Mouse (Mus musculus): ENCODE results near the gene 2900026A02Rik. TPM values are rescaled to one million over a fixed set of nuclear protein-coding genes. Genes with fewer than 3 reads are reported as not detected.

The 2900026A02Rik gene
- total RNA-seq, 2 experiments from 2014 or later = 39.6 to 45.1 TPM

DNA sequence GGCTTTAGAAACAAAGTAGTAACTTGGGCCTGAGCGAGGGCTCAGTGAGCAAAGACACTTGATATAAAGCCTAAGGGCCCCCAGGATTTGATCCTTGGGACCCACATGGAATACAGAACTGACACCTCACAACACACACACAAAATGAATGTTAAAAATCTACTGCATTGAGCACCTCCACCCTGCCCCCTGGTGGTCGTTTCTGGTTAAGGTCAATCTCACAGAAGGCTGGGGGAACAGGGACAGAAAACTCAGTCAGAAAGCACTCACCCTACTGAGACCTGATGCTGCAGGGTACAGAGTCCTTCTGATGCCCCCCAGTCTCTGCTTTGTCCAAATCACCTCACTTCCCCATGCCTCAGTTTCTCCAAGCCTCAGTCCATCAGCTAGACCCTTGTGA lies 53.3 kb downstream of the 2900026A02Rik start:
- intact Hi-C loops (cut with DNase I) = loop anchor here (1.0 to 5.0 kb wide), 2 partner anchors 68 to 295 kb away; no protein-coding TSS in a partner anchor
- Histone ChIP-seq H3K27ac (no peak overlapping the region; the same call in 1 of the 2 replicates), H3K4me3 (no peak overlapping the region)
- DNase-seq (ENCODE audit: extremely low spot score in 1 of 2, low spot score in 2 of 2) = no peak
- TF ChIP-seq CTCF (IDR thresholded peaks at IDR 0.05) = peak; percentile 72

GRCm38 (mm10) chr5:113165481-113165880 lies 55.6 kb downstream of the 2900026A02Rik start:
- DNase-seq (ENCODE audit: extremely low spot score in 1 of 2, low spot score in 2 of 2) = no peak
- intact Hi-C loops (cut with DNase I) = loop anchor here (5.0 kb wide), 1 partner anchor 293 kb away; no protein-coding TSS in a partner anchor
- H3K4me3 ChIP-seq = no peak overlapping the region
- TF ChIP-seq CTCF (IDR thresholded peaks at IDR 0.05) = no peak
- H3K27ac ChIP-seq = peak overlapping the region; percentile 44

- intact Hi-C loops (cut with DNase I) = loop anchor here (5.0 kb wide), 1 partner anchor 293 kb away; no protein-coding TSS in a partner anchor
- no peak for TF ChIP-seq CTCF (IDR thresholded peaks at IDR 0.05)
- H3K27ac ChIP-seq = peak overlapping the region; percentile 44
- no peak overlapping the region for H3K4me3 ChIP-seq
- no peak for DNase-seq (ENCODE audit: extremely low spot score in 1 of 2, low spot score in 2 of 2)
These were observed 56.1 kb downstream of the 2900026A02Rik start for GRCm38 (mm10) chr5:113164873-113165441.

GRCm38 (mm10) chr5:113164448-113164847 lies 56.6 kb downstream of the 2900026A02Rik start:
- TF ChIP-seq CTCF (IDR thresholded peaks at IDR 0.05) = no peak
- DNase-seq (ENCODE audit: extremely low spot score in 1 of 2, low spot score in 2 of 2) = no peak
- intact Hi-C loops (cut with DNase I) = no loop called here
- Histone ChIP-seq H3K27ac (no peak overlapping the region), H3K4me3 (no peak overlapping the region)

GRCm38 (mm10) chr5:113163116-113163515 lies 57.9 kb downstream of the 2900026A02Rik start:
- intact Hi-C loops (cut with DNase I) = no loop called here
- no peak overlapping the region for H3K4me3 ChIP-seq
- no peak for DNase-seq (ENCODE audit: extremely low spot score in 1 of 2, low spot score in 2 of 2)
- TF ChIP-seq CTCF (IDR thresholded peaks at IDR 0.05) = no peak
- H3K27ac ChIP-seq = no peak overlapping the region

DNA sequence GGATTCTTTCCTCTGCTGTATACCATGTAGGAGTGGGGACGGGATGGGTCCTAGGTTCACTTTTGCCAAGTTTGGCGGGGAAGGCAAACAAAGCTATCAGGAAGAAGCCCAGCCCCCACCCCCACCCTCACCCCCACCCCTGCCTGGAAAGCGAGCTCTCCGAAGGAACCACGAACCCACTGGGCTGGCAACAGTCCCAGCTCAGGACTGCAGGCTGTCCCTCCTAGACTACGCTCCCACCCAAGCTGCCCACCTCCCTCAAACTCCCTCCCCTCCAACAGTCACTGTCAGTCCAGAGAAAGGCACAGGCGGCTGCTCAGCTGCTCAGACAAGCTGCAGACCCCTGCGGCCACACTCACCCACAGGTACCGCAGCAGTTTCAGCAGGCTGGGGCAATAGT lies 58.3 kb downstream of the 2900026A02Rik start:
- no peak for TF ChIP-seq CTCF (IDR thresholded peaks at IDR 0.05)
- intact Hi-C loops (cut with DNase I) = no loop called here
- no peak for DNase-seq (ENCODE audit: extremely low spot score in 1 of 2, low spot score in 2 of 2)
- no peak overlapping the region for H3K27ac ChIP-seq
- no peak overlapping the region for H3K4me3 ChIP-seq

- DNase-seq (ENCODE audit: extremely low spot score in 1 of 2, low spot score in 2 of 2) = no peak
- intact Hi-C loops (cut with DNase I) = no loop called here
- TF ChIP-seq CTCF (IDR thresholded peaks at IDR 0.05) = no peak
- Histone ChIP-seq H3K4me3 (no peak overlapping the region), H3K27ac (no peak overlapping the region)
These were observed 59.5 kb downstream of the 2900026A02Rik start for GRCm38 (mm10) chr5:113161576-113161975.

GRCm38 (mm10) chr5:113160320-113160719 lies 60.7 kb downstream of the 2900026A02Rik start:
- peak overlapping the region; percentile 66 for H3K27ac ChIP-seq
- no peak for DNase-seq (ENCODE audit: extremely low spot score in 1 of 2, low spot score in 2 of 2)
- intact Hi-C loops (cut with DNase I) = no loop called here
- no peak overlapping the region for H3K4me3 ChIP-seq
- TF ChIP-seq CTCF (IDR thresholded peaks at IDR 0.05) = no peak

- no peak overlapping the region for H3K27ac ChIP-seq
- TF ChIP-seq CTCF (IDR thresholded peaks at IDR 0.05) = no peak
- H3K4me3 ChIP-seq = no peak overlapping the region
- no peak for DNase-seq (ENCODE audit: extremely low spot score in 1 of 2, low spot score in 2 of 2)
- intact Hi-C loops (cut with DNase I) = no loop called here
These were observed 62.2 kb downstream of the 2900026A02Rik start for GRCm38 (mm10) chr5:113158759-113159355.

- no peak for TF ChIP-seq CTCF (IDR thresholded peaks at IDR 0.05)
- no peak overlapping the region for H3K4me3 ChIP-seq
- DNase-seq (ENCODE audit: extremely low spot score in 1 of 2, low spot score in 2 of 2) = no peak
- intact Hi-C loops (cut with DNase I) = no loop called here
- H3K27ac ChIP-seq = no peak overlapping the region
These were observed 63.4 kb downstream of the 2900026A02Rik start for GRCm38 (mm10) chr5:113157588-113157987.

DNA sequence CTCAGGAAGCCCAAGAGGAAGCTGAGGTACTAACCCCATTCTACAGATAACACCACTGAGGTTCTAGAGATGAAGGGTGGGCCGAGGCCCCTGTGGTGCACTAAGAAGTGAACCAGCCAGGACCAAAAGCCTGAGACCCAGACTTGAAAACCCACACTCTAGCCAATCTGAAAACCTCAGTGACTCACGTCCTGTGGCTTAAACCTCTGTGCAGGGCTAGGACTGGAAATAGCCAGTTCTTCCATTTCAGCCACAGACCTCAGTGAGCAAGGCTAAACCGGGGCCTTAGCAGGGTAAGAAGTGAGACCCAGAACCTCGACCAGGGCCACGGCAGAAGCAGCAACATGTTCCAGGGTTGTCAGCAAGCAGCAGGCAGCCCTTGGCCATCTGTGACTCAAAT lies 64.0 kb downstream of the 2900026A02Rik start:
- Histone ChIP-seq H3K27ac (no peak overlapping the region), H3K4me3 (no peak overlapping the region)
- intact Hi-C loops (cut with DNase I) = no loop called here
- DNase-seq (ENCODE audit: extremely low spot score in 1 of 2, low spot score in 2 of 2) = no peak
- TF ChIP-seq CTCF (IDR thresholded peaks at IDR 0.05) = no peak

DNA sequence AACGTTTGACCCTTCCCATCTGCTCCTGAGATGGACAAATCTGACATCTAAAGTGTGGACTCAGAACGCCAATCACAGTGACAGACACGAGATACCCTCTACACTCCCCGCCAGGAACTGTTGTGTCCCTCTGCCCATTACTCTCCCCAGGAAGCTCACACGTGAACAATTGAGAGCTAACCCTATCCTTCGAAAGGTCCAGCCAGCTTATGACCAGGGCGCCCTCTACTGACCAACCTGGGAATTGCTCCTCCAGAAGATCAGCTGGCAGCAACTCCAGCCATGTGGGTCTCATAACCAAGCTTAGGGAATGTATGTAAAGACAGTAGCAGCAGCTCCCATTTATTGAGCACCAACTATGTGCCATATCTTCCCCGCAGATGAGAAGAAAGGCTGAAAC lies 65.9 kb downstream of the 2900026A02Rik start:
- intact Hi-C loops (cut with DNase I) = loop anchor here (1.0 kb wide), 1 partner anchor 55 kb away; no protein-coding TSS in a partner anchor
- H3K27ac ChIP-seq = 0 out of 2 replicates have a peak overlapping the region, but pooled peaks have one; percentile 16
- DNase-seq (ENCODE audit: extremely low spot score in 1 of 2, low spot score in 2 of 2) = peak; percentile 76 to 88
- TF ChIP-seq CTCF (IDR thresholded peaks at IDR 0.05) = peak; percentile 99
- H3K4me3 ChIP-seq = no peak overlapping the region

DNA sequence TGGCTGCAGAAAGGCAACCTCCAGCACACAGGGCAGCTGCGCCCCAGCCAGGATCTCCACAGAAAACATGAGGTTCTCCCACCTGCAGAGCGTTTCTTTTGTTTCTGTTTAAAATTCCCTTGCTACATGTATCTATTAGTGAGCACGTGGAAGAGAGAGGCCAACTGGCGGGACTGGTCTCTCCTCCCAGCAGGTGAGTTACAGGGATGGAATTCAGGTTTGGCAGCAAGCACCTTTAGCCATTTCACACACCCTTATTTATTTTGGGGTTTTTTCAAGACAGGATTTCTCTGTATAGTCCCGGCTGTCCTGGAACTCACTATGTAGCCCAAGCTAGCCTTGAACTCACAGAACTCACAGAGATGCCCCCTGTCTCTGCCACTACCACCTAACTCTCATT lies 66.6 kb downstream of the 2900026A02Rik start:
- H3K27ac ChIP-seq = no peak overlapping the region
- TF ChIP-seq CTCF (IDR thresholded peaks at IDR 0.05) = no peak
- DNase-seq (ENCODE audit: extremely low spot score in 1 of 2, low spot score in 2 of 2) = no peak
- intact Hi-C loops (cut with DNase I) = no loop called here
- H3K4me3 ChIP-seq = no peak overlapping the region

All from left cerebral cortex, adult 2 months (tissue).